15 mouse cellular contexts compared by ENCODE assay signal in genomic region chr6:30732571-30733130, GRCm38 (mm10). TPM values are rescaled to one million over a fixed set of nuclear protein-coding genes. Genes with fewer than 3 reads are reported as not detected.
DNase-seq lines count a peak whose midpoint lies in the region; ATAC-seq and TF ChIP-seq lines count a peak whose summit lies in the region.
"Had no signal": no experiment of that assay in that cellular context is flagged by ENCODE, and none has a peak within 500 bp of the region (broad histone marks: within the 10 kb centered on the region; RNA-seq: fewer than 3 reads in every experiment).

No protein-coding gene starts in this region.

- peaks cover 13% of the 10 kb centered on the region for H3K9me3 ChIP-seq in forebrain, embryonic 11.5 days (ENCODE audit: control insufficient read depth, low read length)
- no peaks in the 10 kb centered on the region for H3K9me3 ChIP-seq in forebrain, embryonic 15.5 days
- peaks cover 15% of the 10 kb centered on the region for H3K9me3 ChIP-seq in liver, embryonic 12.5 days (replicated peaks)
- peaks cover 15% of the 10 kb centered on the region for H3K9me3 ChIP-seq in liver, embryonic 11.5 days (ENCODE audit: control insufficient read depth, low read length)
- H3K9me3 ChIP-seq in ES-E14 (ENCODE audit: control insufficient read depth, insufficient read depth, low read depth, low read length), result no peaks in the 10 kb centered on the region
- peaks cover 13% of the 10 kb centered on the region for H3K9me3 ChIP-seq in limb, embryonic 10.5 days (replicated peaks)

- peak overlapping the region; percentile 18; the same call in 1 of the 2 replicates for H3K4me2 ChIP-seq in forebrain, embryonic 11.5 days (ENCODE audit: low read depth, low read length, severe bottlenecking)
- no peak overlapping the region for H3K4me2 ChIP-seq in forebrain, embryonic 15.5 days (replicated peaks)
- H3K4me2 ChIP-seq in liver, embryonic 12.5 days, result 0 out of 2 replicates have a peak overlapping the region, but pooled peaks have one; percentile 3
- no peak overlapping the region for H3K4me2 ChIP-seq in liver, embryonic 11.5 days

- H3K4me1 ChIP-seq in forebrain, embryonic 11.5 days (replicated peaks; ENCODE audit: control insufficient read depth, insufficient read depth, low read length), result peaks cover 7% of the 10 kb centered on the region; the same call in 1 of the 2 replicates
- peaks cover 27% of the 10 kb centered on the region for H3K4me1 ChIP-seq in forebrain, embryonic 15.5 days
- 0 out of 2 replicates have a peak, but pooled peaks cover 12% of the 10 kb centered on the region for H3K4me1 ChIP-seq in liver, embryonic 12.5 days
- H3K4me1 ChIP-seq in liver, embryonic 11.5 days (replicated peaks; ENCODE audit: control insufficient read depth, insufficient read depth, low read length), result 0 out of 2 replicates have a peak, but pooled peaks cover 2% of the 10 kb centered on the region
- peaks cover 0 to 3% of the 10 kb centered on the region in 2 experiments; a peak in 1 of 4 replicates for H3K4me1 ChIP-seq in ES-E14 (ENCODE audit: control insufficient read depth in 2 of 2, insufficient read depth in 2 of 2, low read length in 2 of 2, poor library complexity in 1 of 2)
- H3K4me1 ChIP-seq in limb, embryonic 10.5 days, result peaks cover 50% of the 10 kb centered on the region

- no peaks in the 10 kb centered on the region for H3K36me3 ChIP-seq in forebrain, embryonic 11.5 days (ENCODE audit: control insufficient read depth, insufficient read depth, low read length)
- no peaks in the 10 kb centered on the region for H3K36me3 ChIP-seq in forebrain, embryonic 15.5 days
- no peaks in the 10 kb centered on the region for H3K36me3 ChIP-seq in liver, embryonic 12.5 days
- no peaks in the 10 kb centered on the region for H3K36me3 ChIP-seq in liver, embryonic 11.5 days (ENCODE audit: control insufficient read depth, insufficient read depth, low read length)
- no peaks in the 10 kb centered on the region for H3K36me3 ChIP-seq in ES-E14 (ENCODE audit: control insufficient read depth, insufficient read depth, low read length, poor library complexity, severe bottlenecking)
- peaks cover 22% of the 10 kb centered on the region for H3K36me3 ChIP-seq in limb, embryonic 10.5 days

- peak overlapping the region; percentile 21; the same call in 1 of the 2 replicates for H3K9ac ChIP-seq in forebrain, embryonic 11.5 days (ENCODE audit: low read length)
- no peak overlapping the region for H3K9ac ChIP-seq in forebrain, embryonic 15.5 days (replicated peaks)
- no peak overlapping the region for H3K9ac ChIP-seq in liver, embryonic 12.5 days
- no peak overlapping the region for H3K9ac ChIP-seq in liver, embryonic 11.5 days (ENCODE audit: low read depth, low read length)
- no peak overlapping the region; the same call in 1 of the 2 replicates for H3K9ac ChIP-seq in ES-E14 (ENCODE audit: insufficient read depth, low read depth, low read length, poor library complexity, severe bottlenecking)

- no peak for ATAC-seq in forebrain, embryonic 11.5 days (replicated peaks; ENCODE audit: low FRiP score)
- no peak for ATAC-seq in forebrain, embryonic 15.5 days (replicated peaks)
- ATAC-seq in liver, embryonic 12.5 days, result no peak
- ATAC-seq in liver, embryonic 11.5 days (replicated peaks; ENCODE audit: low FRiP score), result no peak

- 0 out of 2 replicates have a peak overlapping the region, but pooled peaks have one; percentile 95 for H3K27ac ChIP-seq in forebrain, embryonic 11.5 days (ENCODE audit: low read depth, low read length)
- H3K27ac ChIP-seq in forebrain, embryonic 15.5 days (replicated peaks), result no peak overlapping the region
- no peak overlapping the region for H3K27ac ChIP-seq in liver, embryonic 12.5 days
- H3K27ac ChIP-seq in liver, embryonic 11.5 days (ENCODE audit: low read depth, low read length), result no peak overlapping the region; the same call in 1 of the 2 replicates
- H3K27ac ChIP-seq in ES-E14 (ENCODE audit: insufficient read depth, low read depth, low read length, poor library complexity, severe bottlenecking), result no peak overlapping the region
- peak overlapping the region; percentile 92 for H3K27ac ChIP-seq in limb, embryonic 10.5 days

- WGBS in forebrain, embryonic 11.5 days, result 40% methylated on average over 18 of the region's 18 CpGs
- 42% methylated on average over 18 of the region's 18 CpGs for WGBS in forebrain, embryonic 15.5 days
- 50% methylated on average over 18 of the region's 18 CpGs for WGBS in liver, embryonic 12.5 days (ENCODE audit: insufficient replicate concordance)
- 57% methylated on average over 18 of the region's 18 CpGs for WGBS in liver, embryonic 11.5 days
- WGBS in limb, embryonic 10.5 days, result 44% methylated on average over 18 of the region's 18 CpGs

- in situ Hi-C loops in ES-E14 (cut with MboI; ENCODE audit: low sequenced_read_pairs in 2 of 2, unreplicated experiment in 2 of 2), result no loop called here

- H3K27me3 ChIP-seq in forebrain, embryonic 11.5 days (ENCODE audit: control insufficient read depth, insufficient read depth, low read length), result no peaks in the 10 kb centered on the region
- H3K27me3 ChIP-seq in forebrain, embryonic 15.5 days, result no peaks in the 10 kb centered on the region
- peaks cover 65% of the 10 kb centered on the region for H3K27me3 ChIP-seq in liver, embryonic 12.5 days (replicated peaks)
- H3K27me3 ChIP-seq in liver, embryonic 11.5 days (replicated peaks; ENCODE audit: control insufficient read depth, insufficient read depth, low read length), result peaks cover 35% of the 10 kb centered on the region
- no peaks in the 10 kb centered on the region for H3K27me3 ChIP-seq in limb, embryonic 10.5 days (ENCODE audit: low read depth, poor library complexity, severe bottlenecking)

- H3K4me3 ChIP-seq in forebrain, embryonic 11.5 days (ENCODE audit: low read depth, low read length), result no peak overlapping the region
- H3K4me3 ChIP-seq in forebrain, embryonic 15.5 days, result no peak overlapping the region
- no peak overlapping the region for H3K4me3 ChIP-seq in liver, embryonic 12.5 days
- H3K4me3 ChIP-seq in liver, embryonic 11.5 days (ENCODE audit: low read depth, low read length), result no peak overlapping the region
- peak overlapping the region; percentile 39 to 53; a peak in 3 of 4 replicates for H3K4me3 ChIP-seq in ES-E14 (ENCODE audit: insufficient read depth in 1 of 2, low read depth in 1 of 2, low read length in 2 of 2, poor library complexity in 1 of 2, severe bottlenecking in 1 of 2)
- H3K4me3 ChIP-seq in limb, embryonic 10.5 days, result peak overlapping the region; percentile 20; the same call in 1 of the 2 replicates

- DNase-seq in forebrain, embryonic 11.5 days (ENCODE audit: low spot score), result no peak
- DNase-seq in liver, embryonic 11.5 days (ENCODE audit: low spot score), result no peak
- DNase-seq in ES-E14 (ENCODE audit: low read depth, low spot score), result no peak
- no peak for DNase-seq in limb, embryonic 10.5 days (ENCODE audit: low spot score)
- no peak for DNase-seq in layer of hippocampus, adult 9-10 months (ENCODE audit: low spot score)
- no peak for DNase-seq in cerebellum, adult 9-11 months
- DNase-seq: cerebellum, adult 2 months; heart, postnatal 4 days; kidney, adult 8-10 months; left cerebral cortex, postnatal 4 days; lung, postnatal 10 days; thymus, postnatal 14 days had no signal

TF ChIP-seq in ES-E14, 5 proteins besides CTCF, POLR2A, EP300 and RAD21:
- no peak for TF ChIP-seq ZC3H11A (IDR thresholded peaks at IDR 0.05; ENCODE audit: borderline replicate concordance, low read depth, low read length)
- no peak for TF ChIP-seq CHD2 (IDR thresholded peaks at IDR 0.05; ENCODE audit: low read depth, low read length)
- TF ChIP-seq MAFK (IDR thresholded peaks at IDR 0.05; ENCODE audit: insufficient read depth, low read depth, low read length), result no peak
- TF ChIP-seq HCFC1 (IDR thresholded peaks at IDR 0.05; ENCODE audit: borderline replicate concordance, insufficient read depth, low read length), result no peak
- no peak for TF ChIP-seq ZNF384 (IDR thresholded peaks at IDR 0.05; ENCODE audit: low read depth, low read length)

RNA-seq across cellular contexts. Expression of gene Mest, which starts 9.3 kb away (rescaled TPM):
- polyA plus RNA-seq in forebrain, embryonic 11.5 days (2014; fragmentation: Nextera tagmentation; extraction: Ambion mirVana), result 1,661 and 1,678 TPM in 2 replicates
- polyA plus RNA-seq in forebrain, embryonic 15.5 days (2015; fragmentation: Nextera tagmentation; extraction: Ambion mirVana), result 313 and 315 TPM in 2 replicates
- 372 and 384 TPM in 2 replicates for polyA plus RNA-seq in liver, embryonic 12.5 days (2016; fragmentation: Nextera tagmentation; extraction: Ambion mirVana)
- 800 and 828 TPM in 2 replicates for polyA plus RNA-seq in liver, embryonic 11.5 days (2014; fragmentation: Nextera tagmentation; extraction: Ambion mirVana)
- 107 and 223 TPM in 2 replicates for total RNA-seq in ES-E14 (2012; rRNA removed)
- 3,140 and 3,810 TPM in 2 replicates for polyA plus RNA-seq in limb, embryonic 10.5 days (2016; fragmentation: Nextera tagmentation; extraction: Ambion mirVana)
- total RNA-seq: granulocyte monocyte progenitor cell, adult 5-6 weeks had no signal

RNA-seq across cellular contexts. Expression of gene Cep41, which starts 39.1 kb away (rescaled TPM):
- polyA plus RNA-seq in forebrain, embryonic 11.5 days (2014; fragmentation: Nextera tagmentation; extraction: Ambion mirVana), result 21.6 and 24.1 TPM in 2 replicates
- 14.9 and 17.3 TPM in 2 replicates for polyA plus RNA-seq in forebrain, embryonic 15.5 days (2015; fragmentation: Nextera tagmentation; extraction: Ambion mirVana)
- 5.6 and 6.1 TPM in 2 replicates for polyA plus RNA-seq in liver, embryonic 12.5 days (2016; fragmentation: Nextera tagmentation; extraction: Ambion mirVana)
- 12.0 and 14.3 TPM in 2 replicates for polyA plus RNA-seq in liver, embryonic 11.5 days (2014; fragmentation: Nextera tagmentation; extraction: Ambion mirVana)
- 8.6 and 12.6 TPM in 2 replicates for total RNA-seq in ES-E14 (2012; rRNA removed)
- 28.8 and 33.1 TPM in 2 replicates for polyA plus RNA-seq in limb, embryonic 10.5 days (2016; fragmentation: Nextera tagmentation; extraction: Ambion mirVana)

Comparison
In these comparisons a context has a peak if more than half of its experiments do, and no peak if none do; other contexts are left out.
1. H3K27ac ChIP-seq: peak in forebrain, embryonic 11.5 days (single experiment) and limb, embryonic 10.5 days (single experiment); none in forebrain, embryonic 15.5 days (single experiment), liver, embryonic 12.5 days (single experiment), liver, embryonic 11.5 days (single experiment) and ES-E14 (single experiment).
2. H3K4me2 ChIP-seq: peak in forebrain, embryonic 11.5 days (single experiment) and liver, embryonic 12.5 days (single experiment); none in forebrain, embryonic 15.5 days (single experiment) and liver, embryonic 11.5 days (single experiment).
3. H3K4me3 ChIP-seq: peak in ES-E14 (2 of 2) and limb, embryonic 10.5 days (single experiment); none in forebrain, embryonic 11.5 days (single experiment), forebrain, embryonic 15.5 days (single experiment), liver, embryonic 12.5 days (single experiment) and liver, embryonic 11.5 days (single experiment).